In the genomic region with DNA sequence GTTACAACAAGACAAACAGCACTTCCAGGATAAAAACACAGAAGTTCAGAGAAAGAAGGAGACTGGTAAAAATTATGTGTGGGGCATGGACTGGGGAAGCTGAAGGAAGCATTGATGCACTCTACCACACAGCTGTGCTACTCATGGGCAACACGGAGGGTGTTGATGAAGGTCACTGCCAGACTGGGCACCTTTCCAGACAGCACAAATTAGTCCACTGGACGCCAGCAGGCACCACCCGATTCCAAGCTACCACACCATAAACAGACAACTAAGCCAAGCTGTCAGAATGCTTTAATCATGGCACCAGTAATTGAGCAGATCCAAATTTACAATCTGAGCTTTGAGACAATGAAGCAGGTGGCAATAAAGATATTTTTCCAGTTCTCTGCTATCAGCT, we compare ENCODE assay signal across 9 mouse cellular contexts.
DNase-seq lines count a peak whose midpoint lies in the region; ATAC-seq lines count a peak whose summit lies in the region.
"Had no signal": no experiment of that assay in that cellular context is flagged by ENCODE, and none has a peak within 500 bp of the region (broad histone marks: within the 10 kb centered on the region; RNA-seq: fewer than 3 reads in every experiment).

No protein-coding gene starts in this region.

- no peak overlapping the region for H3K27ac ChIP-seq in intestine, embryonic 14.5 days (ENCODE audit: low read depth)
- H3K27ac ChIP-seq in intestine, embryonic 15.5 days, result no peak overlapping the region
- H3K27ac ChIP-seq in forebrain, embryonic 16.5 days (ENCODE audit: low read length), result peak overlapping the region; percentile 56; the same call in 1 of the 2 replicates
- H3K27ac ChIP-seq: embryonic facial prominence, embryonic 13.5 days had no signal

- DNase-seq in intestine, embryonic 14.5 days (ENCODE audit: low spot score), result peak; percentile 20
- peak; percentile 27 to 28 for DNase-seq in adrenal gland, postnatal 36 days
- DNase-seq in layer of hippocampus, adult 18-20 months (ENCODE audit: low spot score in 2 of 2), result peak; percentile 25 to 51
- no peak for DNase-seq in testis, postnatal 14 days (ENCODE audit: low spot score)
- no peak for DNase-seq in yolk sac, embryonic 10.5 days (ENCODE audit: low spot score)

- WGBS in intestine, embryonic 14.5 days, result 38% methylated on average over 3 of the region's 3 CpGs
- 45% methylated on average over 3 of the region's 3 CpGs for WGBS in intestine, embryonic 15.5 days
- 28% methylated on average over 3 of the region's 3 CpGs for WGBS in forebrain, embryonic 16.5 days

- H3K36me3 ChIP-seq in intestine, embryonic 14.5 days (ENCODE audit: control insufficient read depth, insufficient read depth, low read length), result no peaks in the 10 kb centered on the region
- H3K36me3 ChIP-seq in intestine, embryonic 15.5 days, result no peaks in the 10 kb centered on the region
- no peaks in the 10 kb centered on the region for H3K36me3 ChIP-seq in forebrain, embryonic 16.5 days (ENCODE audit: control insufficient read depth, insufficient read depth)

- ATAC-seq in intestine, embryonic 14.5 days (replicated peaks; ENCODE audit: low FRiP score, low TSS enrichment, low read depth), result no peak
- ATAC-seq in intestine, embryonic 15.5 days, result no peak
- ATAC-seq in forebrain, embryonic 16.5 days, result peak; percentile 75
- no peak for ATAC-seq in megakaryocyte progenitor cell, adult 5-6 weeks (replicated peaks; ENCODE audit: poor library complexity)

- H3K27me3 ChIP-seq in intestine, embryonic 14.5 days (replicated peaks; ENCODE audit: control insufficient read depth, insufficient read depth, low read length), result no peaks in the 10 kb centered on the region
- H3K27me3 ChIP-seq in intestine, embryonic 15.5 days (replicated peaks), result no peaks in the 10 kb centered on the region
- H3K27me3 ChIP-seq in forebrain, embryonic 16.5 days (replicated peaks; ENCODE audit: control insufficient read depth, insufficient read depth, low read length), result no peaks in the 10 kb centered on the region
- H3K27me3 ChIP-seq: embryonic facial prominence, embryonic 13.5 days had no signal

- H3K4me1 ChIP-seq in intestine, embryonic 14.5 days (replicated peaks; ENCODE audit: control insufficient read depth, insufficient read depth, low read length), result 0 out of 2 replicates have a peak, but pooled peaks cover 5% of the 10 kb centered on the region
- no peaks in the 10 kb centered on the region for H3K4me1 ChIP-seq in intestine, embryonic 15.5 days (replicated peaks)
- peaks cover 22% of the 10 kb centered on the region for H3K4me1 ChIP-seq in forebrain, embryonic 16.5 days (replicated peaks; ENCODE audit: control insufficient read depth, insufficient read depth, low read length)
- H3K4me1 ChIP-seq: embryonic facial prominence, embryonic 13.5 days had no signal

- H3K4me2 ChIP-seq in intestine, embryonic 14.5 days (ENCODE audit: low read length), result no peak overlapping the region
- no peak overlapping the region for H3K4me2 ChIP-seq in intestine, embryonic 15.5 days (replicated peaks)
- H3K4me2 ChIP-seq in forebrain, embryonic 16.5 days (ENCODE audit: low read length), result no peak overlapping the region
- H3K4me2 ChIP-seq: embryonic facial prominence, embryonic 13.5 days had no signal

- no peak overlapping the region for H3K9ac ChIP-seq in intestine, embryonic 14.5 days (ENCODE audit: low read length)
- H3K9ac ChIP-seq in intestine, embryonic 15.5 days, result no peak overlapping the region
- H3K9ac ChIP-seq in forebrain, embryonic 16.5 days (replicated peaks; ENCODE audit: low read depth, low read length), result no peak overlapping the region
- H3K9ac ChIP-seq: embryonic facial prominence, embryonic 13.5 days had no signal

- no peaks in the 10 kb centered on the region for H3K9me3 ChIP-seq in intestine, embryonic 14.5 days (ENCODE audit: control insufficient read depth, low read length)
- H3K9me3 ChIP-seq in intestine, embryonic 15.5 days, result no peaks in the 10 kb centered on the region
- no peaks in the 10 kb centered on the region for H3K9me3 ChIP-seq in forebrain, embryonic 16.5 days (ENCODE audit: control insufficient read depth, low read length)
- H3K9me3 ChIP-seq: embryonic facial prominence, embryonic 13.5 days had no signal

- no peak overlapping the region for H3K4me3 ChIP-seq in intestine, embryonic 14.5 days (ENCODE audit: low read depth, low read length)
- H3K4me3 ChIP-seq in intestine, embryonic 15.5 days (replicated peaks), result no peak overlapping the region
- no peak overlapping the region for H3K4me3 ChIP-seq in forebrain, embryonic 16.5 days (replicated peaks; ENCODE audit: low read length)
- H3K4me3 ChIP-seq: embryonic facial prominence, embryonic 13.5 days had no signal

Comparison
In these comparisons a context has a peak if more than half of its experiments do, and no peak if none do; other contexts are left out.
1. DNase-seq: peak in intestine, embryonic 14.5 days (single experiment), adrenal gland, postnatal 36 days (2 of 2) and layer of hippocampus, adult 18-20 months (2 of 2); none in testis, postnatal 14 days (single experiment) and yolk sac, embryonic 10.5 days (single experiment).